Mouse (Mus musculus): ENCODE measurements around the gene Hist1h2bl.
A peak's percentile ranks its signal among the peaks of the same experiment; 100 is the strongest.
"Not testable (repeated sequence)": the region's sequence is repeated elsewhere in the genome, so short reads cannot be mapped to it uniquely, and the experiment has no call there.

Gene Hist1h2bl

DNA sequence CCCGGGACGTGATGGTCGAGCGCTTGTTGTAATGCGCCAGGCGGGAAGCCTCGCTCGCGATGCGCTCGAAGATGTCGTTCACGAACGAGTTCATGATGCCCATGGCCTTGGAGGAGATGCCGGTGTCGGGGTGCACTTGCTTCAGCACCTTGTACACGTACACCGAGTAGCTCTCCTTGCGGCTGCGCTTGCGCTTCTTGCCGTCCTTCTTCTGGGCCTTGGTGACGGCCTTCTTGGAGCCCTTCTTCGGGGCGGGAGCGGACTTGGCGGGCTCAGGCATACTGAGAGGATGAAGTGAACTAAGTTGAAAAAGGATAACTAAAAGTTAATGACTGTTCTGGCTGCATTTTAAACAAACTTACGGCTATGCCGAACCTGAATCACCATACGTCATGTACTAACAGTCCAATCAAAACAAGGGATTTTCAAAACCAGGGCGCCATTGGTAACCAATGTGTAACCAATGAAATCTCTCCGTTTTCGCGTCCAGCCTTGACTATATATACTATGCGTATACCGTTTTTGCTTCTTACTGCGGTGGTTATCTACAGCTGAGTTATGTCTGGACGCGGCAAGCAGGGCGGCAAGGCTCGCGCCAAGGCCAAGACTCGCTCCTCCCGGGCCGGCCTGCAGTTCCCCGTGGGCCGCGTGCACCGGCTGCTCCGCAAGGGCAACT, at the start of gene Hist1h2bl, which contains the start of gene Hist1h2ai:
Gene Hist1h2bl (minus strand): TSS at position 280 of the 676 bp plus-strand sequence.
Gene Hist1h2ai (plus strand): TSS at position 559 of the 676 bp plus-strand sequence.
- DNase-seq (ENCODE audit: low read depth, low spot score) = peak; percentile 86

DNA sequence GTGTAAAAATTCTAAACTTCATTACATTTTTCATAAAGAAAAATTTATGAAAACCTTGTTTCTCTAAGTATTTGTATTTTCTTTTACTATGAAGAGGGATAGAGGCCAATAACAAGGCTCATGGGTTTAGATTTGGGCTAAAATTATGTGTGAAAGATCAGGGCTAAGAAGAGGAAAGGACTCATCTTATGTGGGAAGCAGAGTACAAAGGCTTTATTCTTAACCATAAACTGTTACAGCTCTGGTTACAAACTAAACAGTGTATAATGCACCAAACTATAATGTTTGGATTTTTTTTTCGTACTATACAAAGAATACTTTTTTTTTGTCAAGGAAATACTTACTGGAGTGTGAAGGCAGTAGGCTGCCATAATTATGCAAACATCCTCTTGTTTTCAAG, 39.8 kb upstream of the Hist1h2bl start:
- DNase-seq (ENCODE audit: low read depth, low spot score) = no peak

DNA sequence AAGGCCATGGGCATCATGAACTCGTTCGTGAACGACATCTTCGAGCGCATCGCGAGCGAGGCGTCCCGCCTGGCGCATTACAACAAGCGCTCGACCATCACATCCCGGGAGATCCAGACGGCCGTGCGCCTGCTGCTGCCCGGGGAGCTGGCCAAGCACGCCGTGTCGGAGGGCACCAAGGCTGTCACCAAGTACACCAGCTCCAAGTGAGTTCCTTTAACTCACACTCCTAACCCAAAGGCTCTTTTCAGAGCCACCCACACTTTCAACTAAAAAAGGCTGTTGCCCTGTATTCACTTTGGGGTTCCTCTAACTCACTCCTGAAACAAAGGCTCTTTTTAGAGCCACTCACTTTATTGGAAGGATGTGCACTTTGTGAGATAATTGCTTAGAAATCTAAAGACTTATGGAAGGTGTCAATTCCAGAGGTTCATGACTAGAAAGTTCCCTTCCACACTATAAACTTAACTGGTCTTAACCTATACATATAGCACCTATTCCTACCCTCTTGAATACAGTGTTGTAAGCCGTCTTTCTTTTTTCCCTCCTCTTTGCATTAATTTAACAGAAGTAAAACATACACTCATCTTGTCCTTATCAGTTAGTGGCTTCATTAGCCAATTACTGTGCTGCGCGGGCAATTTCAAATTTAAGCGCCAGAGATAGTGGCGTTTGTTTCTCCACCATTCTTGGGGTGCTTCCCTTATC, 38.5 kb upstream of the Hist1h2bl start:
- not testable (repeated sequence) for DNase-seq (ENCODE audit: low read depth, low spot score)

GRCm38 (mm10) chr13:21753524-21754285, 37.8 kb upstream of the Hist1h2bl start, which contains the start of the genes Hist1h2ak and Hist1h2bn:
TSS of gene Hist1h2ak (minus strand) at chr13:21753827.
TSS of gene Hist1h2bn (plus strand) at chr13:21754123.
- peak; percentile 90 for DNase-seq (ENCODE audit: low read depth, low spot score)

DNA sequence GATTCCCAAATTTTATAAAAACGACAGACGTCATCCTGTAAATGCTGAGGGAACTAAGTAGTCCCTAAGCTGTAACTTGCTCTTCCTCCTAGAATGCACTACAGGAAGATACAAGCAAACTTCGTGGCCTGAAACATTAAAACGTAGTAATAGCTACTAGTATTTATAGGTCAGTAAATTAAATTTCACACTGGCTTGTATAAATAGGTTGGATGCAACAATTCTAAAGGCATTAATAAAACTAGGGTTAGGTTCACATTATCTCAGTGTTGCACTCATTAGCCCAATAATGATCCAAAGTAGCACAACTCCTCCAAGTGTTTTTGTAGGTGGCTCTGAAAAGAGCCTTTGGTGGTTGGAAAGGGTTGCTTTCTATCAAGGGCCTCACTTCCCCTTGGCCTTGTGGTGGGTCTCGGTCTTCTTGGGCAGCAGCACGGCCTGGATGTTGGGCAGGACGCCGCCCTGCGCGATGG, 37.1 kb upstream of the Hist1h2bl start:
- DNase-seq (ENCODE audit: low read depth, low spot score) = no peak

DNA sequence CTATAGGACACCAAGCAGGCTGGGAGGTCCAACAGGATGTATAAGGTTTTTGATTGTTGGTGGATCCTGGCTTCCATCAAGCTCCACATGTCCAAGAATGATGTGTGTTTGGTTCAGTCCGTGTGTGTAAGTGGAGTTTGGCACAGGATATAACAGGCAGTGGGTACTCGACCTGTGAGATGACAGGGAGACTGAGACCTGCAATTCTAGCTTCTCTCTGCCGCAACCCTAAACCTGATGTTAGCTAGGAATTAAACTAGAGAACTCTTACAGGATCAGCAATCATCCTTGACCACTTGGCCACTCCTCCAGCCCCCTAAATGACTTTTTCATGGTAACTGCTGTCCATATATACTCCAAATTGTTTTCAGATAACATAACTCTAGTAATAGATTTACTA, 36.4 kb upstream of the Hist1h2bl start:
- DNase-seq (ENCODE audit: low read depth, low spot score) = no peak

DNA sequence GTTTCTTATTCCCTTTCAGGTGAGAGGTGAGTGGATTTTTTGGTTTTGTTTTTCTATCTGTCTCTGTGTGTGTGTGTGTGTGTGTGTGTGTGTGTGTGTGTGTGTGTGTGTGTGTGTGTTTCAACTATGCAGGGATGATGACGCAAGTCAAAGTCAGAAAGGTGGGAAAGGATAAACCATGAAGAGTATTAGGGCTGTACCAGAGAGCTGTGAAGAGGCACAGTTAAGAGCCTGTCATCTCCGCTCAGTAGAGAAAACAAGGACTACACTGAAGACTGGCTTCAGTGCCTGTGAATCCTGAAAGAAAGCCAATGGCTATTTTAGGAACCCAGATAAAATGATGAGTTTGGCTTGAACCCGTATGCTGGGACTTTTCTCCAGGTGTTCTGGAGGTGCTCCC, 35.9 kb upstream of the Hist1h2bl start:
- no peak for DNase-seq (ENCODE audit: low read depth, low spot score)

GRCm38 (mm10) chr13:21751417-21751816, 35.5 kb upstream of the Hist1h2bl start:
- no peak for DNase-seq (ENCODE audit: low read depth, low spot score)

- DNase-seq (ENCODE audit: low read depth, low spot score) = peak; percentile 68
These were observed 34.4 kb upstream of the Hist1h2bl start, which contains the start of gene Hist1h4k for GRCm38 (mm10) chr13:21750159-21751017. TSS of gene Hist1h4k (minus strand) at chr13:21750505.

DNA sequence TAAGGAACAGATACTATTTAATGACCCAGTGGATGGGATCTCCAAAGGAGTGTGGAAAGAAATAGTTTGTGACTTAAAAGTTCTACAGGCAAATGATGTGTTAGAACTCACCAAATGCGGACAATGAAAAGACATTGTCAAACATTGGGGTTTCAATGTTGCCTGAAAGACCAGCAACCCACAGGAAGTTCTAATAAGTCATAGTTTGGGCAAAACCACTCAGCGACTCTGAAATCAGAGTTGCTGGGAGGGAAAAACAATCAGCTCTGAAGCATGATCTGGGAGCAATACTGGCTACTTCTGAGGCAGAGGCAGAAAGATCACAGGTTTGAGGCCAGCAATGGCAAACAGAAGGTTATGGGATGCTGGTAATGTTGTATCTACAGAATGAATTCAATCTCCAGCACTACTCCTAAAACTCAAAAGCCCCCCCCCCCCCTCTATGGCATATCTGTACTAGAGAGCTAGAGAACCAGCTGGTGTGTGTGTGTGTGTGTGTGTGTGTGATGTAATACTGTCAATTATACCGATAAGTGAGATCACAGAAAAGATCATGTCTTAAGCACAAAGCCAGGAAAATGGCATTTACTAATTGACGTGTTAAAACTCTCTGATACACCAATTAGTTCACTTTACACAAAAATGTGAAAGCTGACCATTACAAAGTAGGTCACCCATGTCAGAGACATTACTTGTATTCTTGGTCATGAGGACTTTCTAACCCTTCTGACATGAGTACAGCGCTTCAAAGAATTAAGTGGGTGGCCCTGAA, 33.6 kb upstream of the Hist1h2bl start:
- DNase-seq (ENCODE audit: low read depth, low spot score) = no peak

- DNase-seq (ENCODE audit: low read depth, low spot score) = no peak
These were observed 29.1 kb upstream of the Hist1h2bl start for GRCm38 (mm10) chr13:21745006-21745405.

DNA sequence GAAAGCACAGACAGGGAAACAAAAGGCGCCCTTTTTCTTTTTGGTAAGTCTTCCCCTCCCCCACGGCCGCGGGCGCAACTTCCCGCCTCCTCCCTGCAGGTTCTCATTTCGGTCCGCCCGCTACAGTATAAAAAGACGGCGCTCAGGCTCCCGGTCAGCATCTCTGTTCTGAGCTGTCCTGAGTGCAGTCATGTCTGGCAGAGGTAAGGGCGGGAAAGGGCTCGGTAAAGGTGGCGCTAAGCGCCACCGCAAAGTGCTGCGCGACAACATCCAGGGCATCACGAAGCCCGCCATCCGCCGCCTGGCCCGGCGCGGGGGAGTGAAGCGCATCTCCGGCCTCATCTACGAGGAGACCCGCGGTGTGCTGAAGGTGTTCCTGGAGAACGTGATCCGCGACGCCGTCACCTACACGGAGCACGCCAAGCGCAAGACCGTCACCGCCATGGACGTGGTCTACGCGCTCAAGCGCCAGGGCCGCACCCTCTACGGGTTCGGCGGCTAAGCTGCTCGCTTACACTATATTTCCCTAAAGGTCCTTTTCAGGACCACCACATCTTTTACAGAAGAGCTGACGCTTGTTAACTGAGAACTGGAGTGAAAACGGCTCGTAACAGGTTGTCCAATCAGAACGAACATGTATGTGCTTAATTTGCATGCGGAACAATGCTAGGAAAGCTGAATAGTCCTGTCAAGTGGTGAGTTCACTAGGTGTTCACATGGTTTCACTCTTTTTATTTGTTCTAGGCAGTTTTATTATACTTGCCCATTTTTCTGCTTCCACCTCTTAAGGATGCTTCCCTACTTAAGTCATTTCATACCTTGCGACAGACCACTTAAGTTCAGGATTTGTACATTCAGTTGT, 19.2 kb upstream of the Hist1h2bl start, which contains the start of gene Hist1h4j:
Gene Hist1h4j (plus strand): TSS at position 159 of the 862 bp plus-strand sequence.
- DNase-seq (ENCODE audit: low read depth, low spot score) = peak; percentile 50

- peak; percentile 66 for DNase-seq (ENCODE audit: low read depth, low spot score)
These were observed 18.3 kb upstream of the Hist1h2bl start for GRCm38 (mm10) chr13:21734010-21734905.

DNA sequence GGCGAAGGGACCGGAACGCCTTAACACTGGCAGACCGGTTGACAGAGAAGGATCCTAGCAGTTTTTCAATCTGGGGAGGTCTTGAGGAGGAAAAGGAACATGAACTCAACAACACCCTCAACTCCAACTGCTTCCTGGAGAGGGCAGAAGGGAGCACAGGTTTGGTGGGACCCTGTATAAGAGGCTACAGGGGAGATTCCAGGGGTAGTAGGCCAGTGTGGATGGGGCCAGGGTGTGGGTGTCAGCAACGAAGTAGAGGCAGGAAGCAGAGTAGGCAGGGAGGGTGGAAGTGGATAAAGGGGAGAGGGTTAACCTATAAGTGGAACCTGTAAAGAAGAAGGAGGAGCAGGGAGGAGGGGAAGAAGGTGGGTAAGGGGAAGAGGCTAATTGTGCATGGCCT, 17.5 kb upstream of the Hist1h2bl start:
- no peak for DNase-seq (ENCODE audit: low read depth, low spot score)

- no peak for DNase-seq (ENCODE audit: low read depth, low spot score)
These were observed 13.6 kb upstream of the Hist1h2bl start for GRCm38 (mm10) chr13:21729544-21729943.

DNA sequence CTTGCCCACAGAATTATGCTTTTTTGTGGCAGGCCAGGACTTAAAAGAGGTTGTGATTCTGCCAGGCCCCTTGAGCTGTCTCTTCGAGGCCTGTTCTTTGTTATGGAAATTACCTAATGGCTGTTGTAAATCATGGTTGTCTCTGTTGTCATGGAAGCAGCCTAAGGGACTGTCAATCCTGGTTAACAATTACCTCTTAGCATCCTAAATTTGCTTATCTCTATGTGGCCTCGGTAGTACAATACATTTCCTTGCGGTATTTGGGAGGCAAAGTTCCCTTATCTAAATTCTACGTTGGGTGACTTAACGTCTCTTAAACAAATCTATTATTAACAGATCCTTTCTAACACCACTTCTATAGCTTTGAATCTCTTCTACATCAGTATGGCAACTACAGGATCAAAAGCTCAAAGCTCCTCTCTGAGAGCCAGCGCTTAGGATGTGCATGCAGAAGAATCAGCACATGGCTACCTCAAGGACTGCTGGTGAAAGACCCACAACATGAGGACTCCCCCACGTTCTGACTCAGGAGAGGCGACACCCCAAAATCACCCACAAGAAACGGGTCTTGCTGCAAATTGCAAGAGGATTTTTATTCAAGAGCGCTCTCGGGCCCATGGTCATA, 12.1 kb upstream of the Hist1h2bl start:
- no peak for DNase-seq (ENCODE audit: low read depth, low spot score)

DNA sequence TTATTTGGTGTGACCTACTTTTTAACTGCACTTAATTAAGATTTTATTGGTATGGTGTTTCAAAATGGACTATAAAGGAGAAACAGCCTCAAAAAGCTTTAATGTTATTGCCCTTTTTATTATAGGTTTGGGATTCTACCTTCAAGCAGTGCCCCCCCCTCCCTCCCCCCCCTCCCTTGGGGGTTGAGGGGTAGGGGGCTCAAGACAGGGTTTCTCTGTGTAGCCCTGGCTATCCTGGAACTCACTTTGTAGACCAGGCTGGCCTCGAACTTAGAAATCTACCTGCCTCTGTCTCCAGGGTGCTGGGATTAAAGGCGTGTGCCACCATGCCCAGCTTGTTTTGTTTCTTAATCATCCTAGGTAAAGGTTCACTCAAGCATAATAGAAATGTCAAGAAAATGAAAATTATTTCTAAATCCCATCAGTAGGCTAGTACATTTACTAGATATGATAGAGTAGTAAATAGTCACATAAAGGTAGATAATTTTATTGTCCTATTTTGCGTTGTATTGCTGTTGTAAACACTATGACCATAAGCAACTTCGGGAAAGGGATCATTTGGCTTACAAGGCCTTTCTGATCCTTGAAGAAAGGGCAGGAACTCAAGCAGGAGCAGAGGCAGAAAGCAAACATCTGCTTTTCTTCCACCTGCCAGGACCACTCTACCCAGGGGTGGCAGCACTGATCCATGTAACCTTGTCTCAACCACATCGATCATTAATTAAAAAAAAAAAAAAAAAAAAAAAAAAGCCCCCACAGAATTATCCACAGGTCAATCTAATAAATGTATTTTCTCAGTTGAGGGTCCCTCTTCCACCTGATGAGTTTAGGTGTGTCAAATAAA, 7.3 kb upstream of the Hist1h2bl start:
- DNase-seq (ENCODE audit: low read depth, low spot score) = no peak
